Mouse (Mus musculus): Measurements from ENCODE around the gene Phc2. TPM values are rescaled to one million over a fixed set of nuclear protein-coding genes. Genes with fewer than 3 reads are reported as not detected.
A peak's percentile ranks its signal among the peaks of the same experiment; 100 is the strongest.
"Not testable (repeated sequence)": the region's sequence is repeated elsewhere in the genome, so short reads cannot be mapped to it uniquely, and the experiment has no call there.

The Phc2 gene
- polyA plus RNA-seq, 1 experiment from 2014 or later, result 27.1 TPM

- Histone ChIP-seq H3K9me3 (ENCODE audit: control insufficient read depth, low read length) (no peaks in the 10 kb centered on the region), H3K27ac (replicated peaks) (no peak overlapping the region), H3K36me3 (ENCODE audit: control insufficient read depth, insufficient read depth, low read length) (no peaks in the 10 kb centered on the region), H3K9ac (ENCODE audit: low read length) (no peak overlapping the region), H3K4me3 (ENCODE audit: low read depth, low read length) (no peak overlapping the region), H3K27me3 (ENCODE audit: control insufficient read depth, insufficient read depth, low read length) (no peaks in the 10 kb centered on the region), H3K4me2 (replicated peaks; ENCODE audit: low read depth) (peak overlapping the region; percentile 71), H3K4me1 (replicated peaks; ENCODE audit: control insufficient read depth, insufficient read depth) (no peaks in the 10 kb centered on the region)
- WGBS, result 18% methylated on average over 10 of the region's 10 CpGs
- DNase-seq (ENCODE audit: low spot score) (no peak), ATAC-seq (ENCODE audit: low FRiP score, low TSS enrichment) (no peak)
- TF ChIP-seq CTCF (IDR thresholded peaks at IDR 0.05; ENCODE audit: low read depth), result no peak
- no peak for TF ChIP-seq EP300 (optimal IDR thresholded peaks at IDR 0.05)
Observed at GRCm38 (mm10) chr4:128610706-128611105, 43.8 kb upstream of the Phc2 start.

GRCm38 (mm10) chr4:128611726-128612125 is 42.8 kb upstream of the Phc2 start:
- not testable (repeated sequence) for H3K27me3 ChIP-seq (ENCODE audit: control insufficient read depth, insufficient read depth, low read length); H3K9ac ChIP-seq (ENCODE audit: low read length); H3K4me3 ChIP-seq (ENCODE audit: low read depth, low read length); H3K4me1 ChIP-seq (replicated peaks; ENCODE audit: control insufficient read depth, insufficient read depth); DNase-seq (ENCODE audit: low spot score); ATAC-seq (ENCODE audit: low FRiP score, low TSS enrichment); H3K9me3 ChIP-seq (ENCODE audit: control insufficient read depth, low read length); H3K4me2 ChIP-seq (replicated peaks; ENCODE audit: low read depth); H3K27ac ChIP-seq (replicated peaks); H3K36me3 ChIP-seq (ENCODE audit: control insufficient read depth, insufficient read depth, low read length)
- 61% methylated on average over 3 of the region's 3 CpGs for WGBS

GRCm38 (mm10) chr4:128613326-128613725 is 41.2 kb upstream of the Phc2 start:
- Histone ChIP-seq H3K27ac (replicated peaks) (no peak overlapping the region), H3K4me1 (replicated peaks; ENCODE audit: control insufficient read depth, insufficient read depth) (no peaks in the 10 kb centered on the region), H3K4me2 (replicated peaks; ENCODE audit: low read depth) (no peak overlapping the region), H3K36me3 (ENCODE audit: control insufficient read depth, insufficient read depth, low read length) (no peaks in the 10 kb centered on the region), H3K9me3 (ENCODE audit: control insufficient read depth, low read length) (no peaks in the 10 kb centered on the region), H3K9ac (ENCODE audit: low read length) (no peak overlapping the region), H3K4me3 (ENCODE audit: low read depth, low read length) (no peak overlapping the region), H3K27me3 (ENCODE audit: control insufficient read depth, insufficient read depth, low read length) (no peaks in the 10 kb centered on the region)
- WGBS, result 21% methylated on average over 8 of the region's 8 CpGs
- DNase-seq (ENCODE audit: low spot score) (peak; percentile 51), ATAC-seq (ENCODE audit: low FRiP score, low TSS enrichment) (no peak)
- TF ChIP-seq EP300 (optimal IDR thresholded peaks at IDR 0.05) (no peak), CTCF (IDR thresholded peaks at IDR 0.05; ENCODE audit: low read depth) (peak; percentile 88)

GRCm38 (mm10) chr4:128615761-128616160 is 38.7 kb upstream of the Phc2 start:
- no peak for ATAC-seq (ENCODE audit: low FRiP score, low TSS enrichment)
- Histone ChIP-seq H3K27me3 (ENCODE audit: control insufficient read depth, insufficient read depth, low read length) (no peaks in the 10 kb centered on the region), H3K4me3 (ENCODE audit: low read depth, low read length) (no peak overlapping the region), H3K9me3 (ENCODE audit: control insufficient read depth, low read length) (no peaks in the 10 kb centered on the region), H3K4me1 (replicated peaks; ENCODE audit: control insufficient read depth, insufficient read depth) (no peaks in the 10 kb centered on the region), H3K4me2 (replicated peaks; ENCODE audit: low read depth) (no peak overlapping the region), H3K9ac (ENCODE audit: low read length) (no peak overlapping the region), H3K27ac (replicated peaks) (no peak overlapping the region), H3K36me3 (ENCODE audit: control insufficient read depth, insufficient read depth, low read length) (no peaks in the 10 kb centered on the region)
- WGBS, result 90% methylated on average over 14 of the region's 14 CpGs
- TF ChIP-seq EP300 (optimal IDR thresholded peaks at IDR 0.05) (no peak), CTCF (IDR thresholded peaks at IDR 0.05; ENCODE audit: low read depth) (no peak)
- no peak for DNase-seq (ENCODE audit: low spot score)

- Histone ChIP-seq H3K36me3 (ENCODE audit: control insufficient read depth, insufficient read depth, low read length) (no peaks in the 10 kb centered on the region), H3K4me1 (replicated peaks; ENCODE audit: control insufficient read depth, insufficient read depth) (no peaks in the 10 kb centered on the region), H3K9ac (ENCODE audit: low read length) (no peak overlapping the region), H3K9me3 (ENCODE audit: control insufficient read depth, low read length) (no peaks in the 10 kb centered on the region), H3K27ac (replicated peaks) (no peak overlapping the region), H3K4me2 (replicated peaks; ENCODE audit: low read depth) (no peak overlapping the region), H3K4me3 (ENCODE audit: low read depth, low read length) (no peak overlapping the region), H3K27me3 (ENCODE audit: control insufficient read depth, insufficient read depth, low read length) (no peaks in the 10 kb centered on the region)
- TF ChIP-seq CTCF (IDR thresholded peaks at IDR 0.05; ENCODE audit: low read depth) (no peak), EP300 (optimal IDR thresholded peaks at IDR 0.05) (no peak)
- DNase-seq (ENCODE audit: low spot score), result no peak
- WGBS, result 77% methylated on average over 17 of the region's 17 CpGs
- ATAC-seq (ENCODE audit: low FRiP score, low TSS enrichment), result no peak
Observed at GRCm38 (mm10) chr4:128617363-128618120, 37.0 kb upstream of the Phc2 start.

GRCm38 (mm10) chr4:128618246-128618911 is 36.1 kb upstream of the Phc2 start, which contains the start of gene Tlr12:
Gene Tlr12 (minus strand): TSS chr4:128618619.
- no peaks in the 10 kb centered on the region for H3K36me3 ChIP-seq (ENCODE audit: control insufficient read depth, insufficient read depth, low read length)
- H3K4me2 ChIP-seq (replicated peaks; ENCODE audit: low read depth), result no peak within 1 kb of the TSS
- TF ChIP-seq CTCF (IDR thresholded peaks at IDR 0.05; ENCODE audit: low read depth) (no peak), EP300 (optimal IDR thresholded peaks at IDR 0.05) (no peak)
- H3K4me1 ChIP-seq (replicated peaks; ENCODE audit: control insufficient read depth, insufficient read depth), result no peaks in the 10 kb centered on the region
- no peak within 1 kb of the TSS for H3K9ac ChIP-seq (ENCODE audit: low read length)
- H3K27ac ChIP-seq (replicated peaks), result no peak within 1 kb of the TSS
- H3K27me3 ChIP-seq (ENCODE audit: control insufficient read depth, insufficient read depth, low read length), result no peaks in the 10 kb centered on the region
- ATAC-seq (ENCODE audit: low FRiP score, low TSS enrichment) (no peak), DNase-seq (ENCODE audit: low spot score) (no peak)
- H3K4me3 ChIP-seq (ENCODE audit: low read depth, low read length), result no peak within 1 kb of the TSS
- no peaks in the 10 kb centered on the region for H3K9me3 ChIP-seq (ENCODE audit: control insufficient read depth, low read length)
- 52% methylated on average over 15 of the region's 15 CpGs for WGBS

All from stomach, postnatal 0 days (tissue).